In genomic region chr11:83327427-83327826, GRCm38 (mm10) we compare ENCODE assay signal across 9 mouse cellular contexts. TPM values are rescaled to one million over a fixed set of nuclear protein-coding genes. Genes with fewer than 3 reads are reported as not detected.
A peak's percentile ranks its signal among the peaks of the same experiment; 100 is the strongest.
DNase-seq lines count a peak whose midpoint lies in the region; ATAC-seq lines count a peak whose summit lies in the region.
"Had no signal": no experiment of that assay in that cellular context is flagged by ENCODE, and none has a peak within 500 bp of the region (broad histone marks: within the 10 kb centered on the region; RNA-seq: fewer than 3 reads in every experiment).

No protein-coding gene starts in this region.

- no peaks in the 10 kb centered on the region for H3K27me3 ChIP-seq in kidney, embryonic 14.5 days (ENCODE audit: control insufficient read depth, insufficient read depth, low read length)
- no peaks in the 10 kb centered on the region for H3K27me3 ChIP-seq in limb, embryonic 10.5 days (ENCODE audit: low read depth, poor library complexity, severe bottlenecking)
- H3K27me3 ChIP-seq: megakaryocyte, embryonic 14.5 days had no signal

- no peak overlapping the region for H3K4me3 ChIP-seq in kidney, embryonic 14.5 days (ENCODE audit: low read length)
- H3K4me3 ChIP-seq in limb, embryonic 10.5 days = no peak overlapping the region

- H3K4me2 ChIP-seq in kidney, embryonic 14.5 days (replicated peaks; ENCODE audit: low read depth, low read length) = no peak overlapping the region

- H3K27ac ChIP-seq in kidney, embryonic 14.5 days (ENCODE audit: low read depth, low read length) = no peak overlapping the region
- no peak overlapping the region for H3K27ac ChIP-seq in limb, embryonic 10.5 days

- peak; percentile 57 for DNase-seq in kidney, adult 18-20 months
- peak; percentile 6 for DNase-seq in Muller cell, postnatal 12 days (ENCODE audit: inconsistent ontology term)
- peak; percentile 65 for DNase-seq in c-Kit-positive CD71-negative TER-119-negative erythroid progenitor cells, embryonic 14.5 days (ENCODE audit: low read depth)
- peak; percentile 40 to 76 for DNase-seq in frontal cortex, postnatal 36 days (ENCODE audit: low spot score in 2 of 2)
- peak; percentile 34 for DNase-seq in limb, embryonic 10.5 days (ENCODE audit: low spot score)
- peak; percentile 71 for DNase-seq in right cerebral cortex, postnatal 14 days

- ATAC-seq in kidney, embryonic 14.5 days (ENCODE audit: low FRiP score, low TSS enrichment) = no peak
- ATAC-seq in megakaryocyte, adult 5-6 weeks (ENCODE audit: poor library complexity, severe bottlenecking) = no peak

- no peaks in the 10 kb centered on the region for H3K9me3 ChIP-seq in kidney, embryonic 14.5 days (ENCODE audit: control insufficient read depth, low read length)
- no peaks in the 10 kb centered on the region for H3K9me3 ChIP-seq in limb, embryonic 10.5 days (replicated peaks)
- H3K9me3 ChIP-seq: megakaryocyte, embryonic 14.5 days had no signal

- no peaks in the 10 kb centered on the region for H3K4me1 ChIP-seq in kidney, embryonic 14.5 days (ENCODE audit: control insufficient read depth, insufficient read depth, low read length)
- H3K4me1 ChIP-seq in limb, embryonic 10.5 days = no peaks in the 10 kb centered on the region

- WGBS in kidney, embryonic 14.5 days = 65% methylated on average over 3 of the region's 3 CpGs
- WGBS in limb, embryonic 10.5 days = 63% methylated on average over 3 of the region's 3 CpGs

- no peak overlapping the region for H3K9ac ChIP-seq in kidney, embryonic 14.5 days (ENCODE audit: low read depth, low read length)

- H3K36me3 ChIP-seq in kidney, embryonic 14.5 days (ENCODE audit: control insufficient read depth, insufficient read depth, low read length) = peaks cover 82% of the 10 kb centered on the region
- H3K36me3 ChIP-seq in limb, embryonic 10.5 days = peaks cover 76% of the 10 kb centered on the region

RNA-seq across cellular contexts. Expression of gene Pex12, which starts 25.0 kb away (rescaled TPM):
- polyA plus RNA-seq in kidney, embryonic 14.5 days (2014; fragmentation: Nextera tagmentation; extraction: Ambion mirVana) = 10.7 and 13.7 TPM in 2 replicates
- polyA plus RNA-seq in limb, embryonic 10.5 days (2016; fragmentation: Nextera tagmentation; extraction: Ambion mirVana) = 13.0 and 13.9 TPM in 2 replicates
- 6.2 and 7.1 TPM in 2 replicates for total RNA-seq in megakaryocyte, adult 5-6 weeks (2015)
- 4.3 and 8.0 TPM in 2 replicates for total RNA-seq in megakaryocyte, adult 5-6 weeks (2017)

RNA-seq across cellular contexts. Expression of gene Ap2b1, which starts 28.6 kb away (rescaled TPM):
- 35.1 and 83.8 TPM in 2 replicates for polyA plus RNA-seq in kidney, embryonic 14.5 days (2014; fragmentation: Nextera tagmentation; extraction: Ambion mirVana)
- 53.4 and 60.4 TPM in 2 replicates for polyA plus RNA-seq in limb, embryonic 10.5 days (2016; fragmentation: Nextera tagmentation; extraction: Ambion mirVana)
- 53.7 and 58.1 TPM in 2 replicates for total RNA-seq in megakaryocyte, adult 5-6 weeks (2015)
- total RNA-seq in megakaryocyte, adult 5-6 weeks (2017) = 52.4 and 59.6 TPM in 2 replicates

RNA-seq across cellular contexts. Expression of gene Slfn14, which starts 40.9 kb away (rescaled TPM):
- polyA plus RNA-seq in kidney, embryonic 14.5 days (2014; fragmentation: Nextera tagmentation; extraction: Ambion mirVana) = 0.10 and 0.18 TPM in 2 replicates
- polyA plus RNA-seq in limb, embryonic 10.5 days (2016; fragmentation: Nextera tagmentation; extraction: Ambion mirVana) = 0.08 and 0.15 TPM in 2 replicates
- total RNA-seq in megakaryocyte, adult 5-6 weeks (2015) = not detected in 2 replicates
- total RNA-seq in megakaryocyte, adult 5-6 weeks (2017) = 0.16 TPM in 1 of 2 replicates, not detected in the other

Comparison
In these comparisons a context has a peak if more than half of its experiments do, and no peak if none do; other contexts are left out.
1. DNase-seq: peak in every context shown above with its lines; median percentile 71 in right cerebral cortex, postnatal 14 days; 65 in c-Kit-positive CD71-negative TER-119-negative erythroid progenitor cells, embryonic 14.5 days; 58 in frontal cortex, postnatal 36 days; 57 in kidney, adult 18-20 months; 34 in limb, embryonic 10.5 days; 6 in Muller cell, postnatal 12 days.